Mouse (Mus musculus) adrenal gland, adult 8-10 months (tissue): ENCODE data around the gene Cdx2. TPM values are rescaled to one million over a fixed set of nuclear protein-coding genes. Genes with fewer than 3 reads are reported as not detected.

ENCODE experiments used
- DNase-seq: peaks from one replicate; pipeline ENCODE4 v3.0.0; 2022
- total RNA-seq, 4 experiments: library from RNA; stranded (reverse); gene quantifications; 2 replicates each; pipeline ENCODE4 v1.2.4; 2022

Cdx2 gene
- not detected for total RNA-seq

GRCm38 (mm10) chr5:147306638-147307397, at the start of gene Cdx2:
Gene Cdx2 (minus strand): TSS chr5:147307270.
- DNase-seq = no peak

- no peak for DNase-seq
Observed at GRCm38 (mm10) chr5:147356260-147357055, 49.4 kb upstream of the Cdx2 start.

- DNase-seq = no peak
Observed at GRCm38 (mm10) chr5:147355788-147356187, 48.7 kb upstream of the Cdx2 start.

GRCm38 (mm10) chr5:147354985-147355384, 47.9 kb upstream of the Cdx2 start:
- DNase-seq = no peak

- DNase-seq = no peak
Observed at GRCm38 (mm10) chr5:147354161-147354780, 47.2 kb upstream of the Cdx2 start.

- DNase-seq = no peak
Observed at GRCm38 (mm10) chr5:147351931-147352330, 44.9 kb upstream of the Cdx2 start.

GRCm38 (mm10) chr5:147345981-147346380, 38.9 kb upstream of the Cdx2 start:
- no peak for DNase-seq

GRCm38 (mm10) chr5:147343904-147344303, 36.8 kb upstream of the Cdx2 start:
- no peak for DNase-seq

- no peak for DNase-seq
Observed at GRCm38 (mm10) chr5:147342901-147343300, 35.8 kb upstream of the Cdx2 start.

GRCm38 (mm10) chr5:147340741-147341414, 33.8 kb upstream of the Cdx2 start:
- DNase-seq = no peak

GRCm38 (mm10) chr5:147339560-147339959, 32.5 kb upstream of the Cdx2 start:
- no peak for DNase-seq

GRCm38 (mm10) chr5:147338967-147339366, 31.9 kb upstream of the Cdx2 start:
- DNase-seq = no peak

- no peak for DNase-seq
Observed at GRCm38 (mm10) chr5:147332711-147333110, 25.6 kb upstream of the Cdx2 start.

GRCm38 (mm10) chr5:147331547-147331946, 24.5 kb upstream of the Cdx2 start:
- no peak for DNase-seq

- no peak for DNase-seq
Observed at GRCm38 (mm10) chr5:147329946-147330345, 22.9 kb upstream of the Cdx2 start.

GRCm38 (mm10) chr5:147327636-147328035, 20.6 kb upstream of the Cdx2 start:
- no peak for DNase-seq

GRCm38 (mm10) chr5:147325931-147326330, 18.9 kb upstream of the Cdx2 start:
- DNase-seq = no peak

- DNase-seq = peak; percentile 18
Observed at GRCm38 (mm10) chr5:147323237-147323917, 16.3 kb upstream of the Cdx2 start.

GRCm38 (mm10) chr5:147322183-147322582, 15.1 kb upstream of the Cdx2 start, which contains the start of gene Urad:
Gene Urad (minus strand): TSS chr5:147322440.
- no peak for DNase-seq

- DNase-seq = no peak
Observed at GRCm38 (mm10) chr5:147319653-147320052, 12.6 kb upstream of the Cdx2 start.

- DNase-seq = no peak
Observed at GRCm38 (mm10) chr5:147317991-147318390, 10.9 kb upstream of the Cdx2 start.

- DNase-seq = no peak
Observed at GRCm38 (mm10) chr5:147317321-147317720, 10.3 kb upstream of the Cdx2 start.
